Comparison of ENCODE assay signal across 8 mouse cellular contexts in genomic region chr8:120332379-120333229, GRCm38 (mm10).
A peak's percentile ranks its signal among the peaks of the same experiment; 100 is the strongest.
DNase-seq lines count a peak whose midpoint lies in the region; ATAC-seq and TF ChIP-seq lines count a peak whose summit lies in the region.
"Had no signal": no experiment of that assay in that cellular context is flagged by ENCODE, and none has a peak within 500 bp of the region (broad histone marks: within the 10 kb centered on the region; RNA-seq: fewer than 3 reads in every experiment).

No protein-coding gene starts in this region.

- peaks cover 83% of the 10 kb centered on the region for H3K27me3 ChIP-seq in G1E (ENCODE audit: insufficient read depth, low read length)
- H3K27me3 ChIP-seq in kidney, embryonic 15.5 days, result 0 out of 2 replicates have a peak, but pooled peaks cover under 1% of the 10 kb centered on the region
- H3K27me3 ChIP-seq: embryonic facial prominence, embryonic 15.5 days had no signal

- H3K4me3 ChIP-seq in G1E (ENCODE audit: low read depth, low read length), result no peak overlapping the region
- no peak overlapping the region for H3K4me3 ChIP-seq in kidney, embryonic 15.5 days (replicated peaks)
- H3K4me3 ChIP-seq: embryonic facial prominence, embryonic 15.5 days had no signal

- H3K4me1 ChIP-seq in G1E (ENCODE audit: insufficient read depth, low read depth, low read length), result peaks cover 16% of the 10 kb centered on the region
- H3K4me1 ChIP-seq in kidney, embryonic 15.5 days, result peaks cover 50% of the 10 kb centered on the region

- peak; percentile 46 for ATAC-seq in G1E (ENCODE audit: extremely low read depth, insufficient number of reproducible peaks, low FRiP score, poor library complexity, severe bottlenecking)
- no peak for ATAC-seq in kidney, embryonic 15.5 days (replicated peaks; ENCODE audit: low FRiP score)

- no peak overlapping the region for H3K4me2 ChIP-seq in kidney, embryonic 15.5 days
- H3K4me2 ChIP-seq: embryonic facial prominence, embryonic 15.5 days had no signal

- H3K9ac ChIP-seq in kidney, embryonic 15.5 days, result no peak overlapping the region
- H3K9ac ChIP-seq: embryonic facial prominence, embryonic 15.5 days had no signal

- no peak for TF ChIP-seq CTCF in G1E (IDR thresholded peaks at IDR 0.05; ENCODE audit: low read depth, low read length)

- DNase-seq in kidney, postnatal 10 days, result peak; percentile 54
- no peak for DNase-seq in kidney, adult 11 months
- DNase-seq in G1E (ENCODE audit: low spot score), result peak; percentile 36
- DNase-seq in cerebellum, postnatal 36 days, result peak; percentile 59 to 62
- peak; percentile 62 for DNase-seq in mesoderm, embryonic 11.5 days (ENCODE audit: low read depth, low spot score)
- no peak for DNase-seq in layer of hippocampus, postnatal 10 days (ENCODE audit: low spot score in 2 of 2)

- H3K36me3 ChIP-seq in G1E (replicated peaks), result no peaks in the 10 kb centered on the region
- H3K36me3 ChIP-seq in kidney, embryonic 15.5 days, result no peaks in the 10 kb centered on the region
- H3K36me3 ChIP-seq: embryonic facial prominence, embryonic 15.5 days had no signal

- H3K9me3 ChIP-seq in G1E (replicated peaks), result no peaks in the 10 kb centered on the region
- H3K9me3 ChIP-seq in kidney, embryonic 15.5 days (replicated peaks), result no peaks in the 10 kb centered on the region
- H3K9me3 ChIP-seq: embryonic facial prominence, embryonic 15.5 days had no signal

- WGBS in kidney, embryonic 15.5 days, result 65% methylated on average over 16 of the region's 16 CpGs

- H3K27ac ChIP-seq in kidney, embryonic 15.5 days, result no peak overlapping the region

Comparison
In these comparisons a context has a peak if more than half of its experiments do, and no peak if none do; other contexts are left out.
1. DNase-seq: peak in kidney, postnatal 10 days (single experiment), G1E (single experiment), cerebellum, postnatal 36 days (2 of 2) and mesoderm, embryonic 11.5 days (single experiment); none in kidney, adult 11 months (single experiment) and layer of hippocampus, postnatal 10 days (0 of 2).